Mouse (Mus musculus) liver, adult 2 months (tissue): ENCODE results near the gene Gm11549.

Source experiments
- CTCF ChIP-seq: fragments of 200-500 bp; IDR thresholded peaks from 2 replicates; pipeline ENCODE4 v1.5.1; 2011; ENCODE audit warnings: low read depth, low read length, control low read depth
- POLR2A ChIP-seq: fragments of 200-500 bp; IDR thresholded peaks from 2 replicates; pipeline ENCODE4 v1.6.1; 2011; ENCODE audit warnings: low read length, control low read depth; ENCODE audit not compliant: insufficient read depth; ENCODE audit errors: extremely low read depth

GRCm38 (mm10) chr3:36524466-36524865 is 2.9 kb upstream of the Gm11549 start:
- TF ChIP-seq POLR2A: no peak
- TF ChIP-seq CTCF: no peak
